Mouse (Mus musculus): ENCODE measurements at regions not wholly inside any gene's neighbourhood (a gene's known extent, or its start where the extent isn't known, plus 50 kb on each side); places are given as distances from the start of the nearest gene placed in this dataset.

DNA sequence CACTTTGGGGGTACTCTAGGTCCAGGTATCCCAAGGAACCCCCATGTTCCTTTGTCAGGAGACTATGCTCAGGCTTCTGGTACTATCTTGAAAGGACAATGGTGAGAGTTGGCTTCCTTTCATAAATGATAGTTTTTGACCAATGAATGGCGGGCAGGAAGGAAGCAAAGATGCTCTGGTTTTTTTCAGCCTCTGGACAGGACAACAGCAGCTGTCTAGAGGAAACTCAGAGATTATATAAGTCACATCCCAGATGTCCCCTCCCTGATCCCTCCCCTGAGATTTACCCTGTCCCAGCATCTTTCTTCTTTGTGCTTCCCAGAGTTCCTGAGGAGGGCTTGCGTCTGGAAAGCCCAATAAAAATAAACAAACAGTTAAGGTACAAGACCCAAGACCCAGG lies 282.7 kb downstream of the Cd83 start:
- H3K4me3 ChIP-seq: no peak overlapping the region
- no peak overlapping the region for H3K9ac ChIP-seq
- WGBS: 59% methylated on average over 2 of the region's 2 CpGs
- H3K4me1 ChIP-seq: peaks cover 14% of the 10 kb centered on the region
- no peak for ATAC-seq (ENCODE audit: low FRiP score, low read depth)
- H3K4me2 ChIP-seq (replicated peaks): no peak overlapping the region
- H3K36me3 ChIP-seq: no peaks in the 10 kb centered on the region
- no peaks in the 10 kb centered on the region for H3K9me3 ChIP-seq
- peaks cover 5% of the 10 kb centered on the region; the same call in 1 of the 2 replicates for H3K27me3 ChIP-seq
- H3K27ac ChIP-seq: no peak overlapping the region

DNA sequence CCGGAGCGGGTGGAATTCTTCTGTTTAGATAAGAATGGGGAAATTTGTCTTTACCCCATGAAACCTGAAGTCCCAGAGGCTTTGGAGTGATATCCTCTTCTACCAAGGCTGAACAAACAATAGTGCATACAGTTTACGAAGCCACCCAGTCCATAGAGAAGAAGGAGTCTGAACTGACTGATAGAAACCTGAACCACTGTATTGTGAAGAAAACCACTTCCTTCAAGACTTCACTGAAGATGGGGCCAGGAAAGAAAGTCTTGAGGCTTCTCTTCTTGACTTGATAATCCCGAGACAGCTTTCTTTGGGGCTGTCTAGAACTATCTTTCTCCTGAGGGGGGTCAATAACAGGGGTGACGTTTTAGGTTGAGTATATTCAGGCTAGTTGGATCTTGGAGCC lies 284.4 kb downstream of the Cd83 start:
- 93% methylated on average over 5 of the region's 5 CpGs for WGBS
- ATAC-seq (ENCODE audit: low FRiP score, low read depth): no peak
- Histone ChIP-seq H3K9ac (no peak overlapping the region), H3K4me1 (peaks cover 11% of the 10 kb centered on the region), H3K36me3 (no peaks in the 10 kb centered on the region), H3K4me2 (replicated peaks) (no peak overlapping the region), H3K27ac (no peak overlapping the region), H3K27me3 (peaks cover 5% of the 10 kb centered on the region; the same call in 1 of the 2 replicates), H3K9me3 (no peaks in the 10 kb centered on the region), H3K4me3 (no peak overlapping the region)

DNA sequence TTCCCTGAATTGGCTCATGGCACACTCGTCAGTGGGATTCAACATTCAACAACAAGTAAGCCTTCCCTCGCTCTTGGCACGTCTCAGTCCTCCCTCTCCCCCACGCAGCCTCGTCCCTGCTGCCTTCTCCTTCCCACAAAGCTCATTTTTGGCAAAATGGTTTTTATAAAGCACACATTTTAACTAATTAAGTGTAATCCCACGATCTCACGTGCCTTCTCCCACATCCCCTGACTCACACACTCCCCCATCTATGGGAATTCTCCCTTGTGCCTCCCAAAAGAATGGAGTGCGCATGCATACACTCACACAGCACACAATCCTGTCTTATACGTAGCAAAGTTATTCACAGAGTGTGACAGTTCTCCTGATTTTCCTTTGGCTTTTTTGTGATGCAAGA lies 288.5 kb downstream of the Cd83 start:
- Histone ChIP-seq H3K27ac (no peak overlapping the region), H3K9me3 (no peaks in the 10 kb centered on the region), H3K4me2 (replicated peaks) (no peak overlapping the region), H3K4me1 (0 out of 2 replicates have a peak, but pooled peaks cover 5% of the 10 kb centered on the region), H3K4me3 (no peak overlapping the region), H3K9ac (no peak overlapping the region), H3K36me3 (no peaks in the 10 kb centered on the region), H3K27me3 (no peaks in the 10 kb centered on the region)
- no peak for ATAC-seq (ENCODE audit: low FRiP score, low read depth)
- WGBS: 75% methylated on average over 9 of the region's 9 CpGs

DNA sequence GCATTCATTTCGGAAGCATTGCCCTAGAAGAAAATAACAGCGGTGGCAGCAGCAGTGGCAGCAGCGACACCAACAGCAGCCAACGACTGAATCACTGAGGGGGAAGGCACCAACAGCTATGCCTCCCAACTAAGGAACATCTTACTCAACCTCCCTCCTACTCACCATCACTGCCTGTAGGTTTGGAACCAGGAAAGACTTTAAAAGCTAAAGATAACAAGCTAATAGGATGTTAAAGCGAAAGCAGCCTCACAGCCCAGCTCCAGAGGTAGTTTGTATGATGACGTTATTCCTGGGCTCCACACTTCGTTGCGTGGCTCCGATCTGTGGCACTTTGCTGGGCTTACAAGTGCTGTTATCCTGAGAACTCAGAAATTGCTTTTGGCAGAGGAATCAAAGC lies 289.6 kb downstream of the Cd83 start:
- Histone ChIP-seq H3K9me3 (0 out of 2 replicates have a peak, but pooled peaks cover 4% of the 10 kb centered on the region), H3K4me3 (no peak overlapping the region), H3K4me2 (replicated peaks) (no peak overlapping the region), H3K27me3 (no peaks in the 10 kb centered on the region), H3K9ac (no peak overlapping the region), H3K27ac (no peak overlapping the region), H3K36me3 (no peaks in the 10 kb centered on the region), H3K4me1 (0 out of 2 replicates have a peak, but pooled peaks cover 5% of the 10 kb centered on the region)
- no peak for ATAC-seq (ENCODE audit: low FRiP score, low read depth)
- WGBS: 84% methylated on average over 9 of the region's 9 CpGs

DNA sequence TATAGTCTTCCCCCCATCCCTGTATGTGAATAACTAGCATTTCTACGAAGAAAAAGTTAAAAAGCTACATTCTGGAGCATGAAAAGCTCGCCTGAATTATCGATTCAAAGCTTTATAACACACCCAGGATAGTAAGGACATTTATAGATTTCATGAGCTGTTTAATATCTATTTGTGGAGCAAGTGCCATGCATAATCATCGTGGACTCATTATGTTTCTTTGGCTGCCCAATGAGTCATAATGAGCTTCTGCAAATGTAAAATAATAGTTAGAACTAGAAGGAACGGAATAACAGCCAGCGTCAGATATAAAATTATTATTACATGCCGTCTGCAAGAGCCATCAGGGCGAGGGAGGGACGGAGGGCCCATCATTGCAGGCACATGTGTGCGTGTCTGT lies 292.4 kb downstream of the Cd83 start:
- Histone ChIP-seq H3K4me1 (0 out of 2 replicates have a peak, but pooled peaks cover 5% of the 10 kb centered on the region), H3K27me3 (no peaks in the 10 kb centered on the region), H3K36me3 (no peaks in the 10 kb centered on the region), H3K27ac (no peak overlapping the region), H3K9ac (no peak overlapping the region), H3K4me3 (no peak overlapping the region), H3K4me2 (replicated peaks) (no peak overlapping the region), H3K9me3 (0 out of 2 replicates have a peak, but pooled peaks cover 4% of the 10 kb centered on the region)
- WGBS: 82% methylated on average over 10 of the region's 10 CpGs
- no peak for ATAC-seq (ENCODE audit: low FRiP score, low read depth)

DNA sequence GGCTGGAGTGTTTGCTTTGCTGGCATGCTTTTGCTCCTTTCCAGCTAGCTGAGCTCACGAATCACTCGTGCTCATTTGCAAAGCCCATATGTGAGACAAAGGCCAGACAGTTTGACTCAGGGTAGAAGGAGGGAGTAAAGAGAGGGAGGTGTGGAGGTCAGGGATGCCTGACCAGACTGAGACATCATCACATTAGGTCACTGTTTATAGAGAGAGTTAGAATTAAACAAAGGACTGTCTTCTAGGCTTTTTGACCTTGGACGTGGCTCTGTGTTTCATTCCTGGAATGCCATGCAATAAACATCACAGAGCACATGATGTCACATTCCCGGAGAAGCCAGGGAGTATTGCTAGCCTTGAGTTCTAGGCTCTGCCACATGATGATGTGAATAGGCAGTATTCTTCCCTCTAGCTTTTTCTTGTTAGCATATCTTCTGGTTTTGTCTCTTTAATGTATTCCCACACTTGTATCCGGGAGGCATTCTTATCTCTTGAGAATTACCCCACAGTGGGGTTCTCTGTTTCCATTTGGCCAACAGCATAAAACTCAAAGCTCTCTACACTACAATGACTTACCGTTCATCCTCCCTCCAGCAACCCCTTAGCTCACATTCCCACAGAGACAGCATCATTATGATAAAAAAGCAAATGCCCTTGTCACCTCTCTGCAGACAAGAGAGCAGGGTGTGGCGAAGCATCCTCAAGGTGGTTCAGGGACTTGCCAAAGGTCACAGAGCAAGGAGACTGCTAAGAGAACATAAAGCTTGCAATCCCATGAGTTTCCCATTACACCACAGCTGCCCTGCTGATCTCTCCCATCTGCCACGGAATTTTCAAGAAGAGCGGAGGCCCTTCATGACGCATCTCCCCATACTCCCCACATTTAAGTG lies 301.3 kb downstream of the Cd83 start:
- no peak overlapping the region for H3K27ac ChIP-seq
- H3K9me3 ChIP-seq: no peaks in the 10 kb centered on the region
- no peaks in the 10 kb centered on the region for H3K4me1 ChIP-seq
- H3K4me3 ChIP-seq: no peak overlapping the region
- H3K27me3 ChIP-seq: no peaks in the 10 kb centered on the region
- H3K4me2 ChIP-seq (replicated peaks): no peak overlapping the region
- ATAC-seq (ENCODE audit: low FRiP score, low read depth): no peak
- H3K36me3 ChIP-seq: no peaks in the 10 kb centered on the region
- H3K9ac ChIP-seq: no peak overlapping the region
- 57% methylated on average over 10 of the region's 10 CpGs for WGBS

DNA sequence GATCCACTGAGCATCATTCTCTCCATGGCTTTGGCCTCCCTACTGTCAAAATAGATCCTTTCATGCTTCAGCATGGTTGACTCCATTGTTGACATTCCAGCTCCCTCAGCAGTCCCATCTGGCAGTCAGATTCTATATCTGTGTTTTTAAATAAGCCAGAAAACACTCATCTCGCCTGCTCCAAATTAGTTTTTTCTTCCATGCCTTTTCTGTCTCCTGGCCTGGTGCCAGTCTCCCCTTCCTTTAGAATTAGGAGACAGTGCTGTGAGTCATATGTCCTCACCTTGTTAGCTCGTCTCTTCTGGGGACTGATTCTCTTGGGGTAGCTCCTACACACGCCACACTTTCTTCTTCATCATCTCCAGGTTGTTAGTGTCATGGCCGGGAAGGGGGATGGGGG lies 302.2 kb downstream of the Cd83 start:
- H3K9me3 ChIP-seq: no peaks in the 10 kb centered on the region
- ATAC-seq (ENCODE audit: low FRiP score, low read depth): no peak
- H3K27me3 ChIP-seq: no peaks in the 10 kb centered on the region
- no peaks in the 10 kb centered on the region for H3K36me3 ChIP-seq
- H3K4me2 ChIP-seq (replicated peaks): no peak overlapping the region
- 52% methylated on average over 4 of the region's 4 CpGs for WGBS
- H3K4me3 ChIP-seq: no peak overlapping the region
- H3K9ac ChIP-seq: no peak overlapping the region
- H3K4me1 ChIP-seq: no peaks in the 10 kb centered on the region
- no peak overlapping the region for H3K27ac ChIP-seq

DNA sequence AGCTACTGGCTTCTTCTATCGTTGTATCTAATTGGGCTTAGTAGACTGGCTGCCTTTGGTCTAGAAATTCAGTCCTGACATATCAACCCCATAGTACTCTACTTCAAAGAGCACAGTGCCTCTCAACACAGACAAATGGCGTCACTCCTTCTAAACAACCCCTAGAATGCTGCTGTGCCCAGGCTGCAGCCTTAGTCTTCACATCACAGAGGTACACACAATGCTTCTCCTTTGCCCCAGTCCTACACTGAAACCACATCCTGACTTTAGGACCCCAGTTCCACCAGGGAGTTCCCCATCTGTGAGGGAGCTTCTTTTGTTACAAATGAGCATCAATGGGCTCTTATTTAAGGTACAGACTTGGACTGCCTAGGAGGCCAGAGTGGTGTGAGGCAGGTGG lies 312.6 kb downstream of the Cd83 start:
- Histone ChIP-seq H3K9me3 (0 out of 2 replicates have a peak, but pooled peaks cover 7% of the 10 kb centered on the region), H3K36me3 (no peaks in the 10 kb centered on the region), H3K27ac (no peak overlapping the region), H3K9ac (no peak overlapping the region), H3K4me3 (no peak overlapping the region), H3K4me2 (replicated peaks) (no peak overlapping the region), H3K27me3 (peaks cover 24% of the 10 kb centered on the region), H3K4me1 (peaks cover 21% of the 10 kb centered on the region)
- no peak for ATAC-seq (ENCODE audit: low FRiP score, low read depth)
- 69% methylated on average over 2 of the region's 2 CpGs for WGBS

DNA sequence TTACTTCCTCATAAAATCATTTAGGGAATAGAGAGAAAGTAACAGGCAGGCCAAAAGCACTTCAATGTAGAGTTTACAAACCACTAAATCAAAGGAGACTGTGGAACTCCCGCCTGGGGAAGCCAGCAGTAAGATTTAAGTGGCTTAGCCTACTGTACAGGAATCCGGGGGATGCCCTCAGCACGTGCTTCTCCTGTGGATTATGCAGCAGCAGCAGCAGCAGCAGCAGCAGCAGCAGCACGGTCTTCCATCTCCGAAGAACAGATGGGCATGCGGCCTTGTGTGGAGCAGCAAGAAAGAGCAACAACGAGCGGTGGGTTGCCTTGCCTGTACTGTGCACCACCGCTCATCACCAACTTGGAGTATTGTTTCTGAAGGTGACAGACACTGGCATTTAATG lies 314.9 kb downstream of the Cd83 start:
- no peaks in the 10 kb centered on the region for H3K9me3 ChIP-seq
- H3K27me3 ChIP-seq: peaks cover 26% of the 10 kb centered on the region
- WGBS: 38% methylated on average over 9 of the region's 9 CpGs
- ATAC-seq (ENCODE audit: low FRiP score, low read depth): no peak
- no peaks in the 10 kb centered on the region for H3K36me3 ChIP-seq
- H3K4me3 ChIP-seq: no peak overlapping the region
- H3K9ac ChIP-seq: no peak overlapping the region
- peaks cover 21% of the 10 kb centered on the region for H3K4me1 ChIP-seq
- no peak overlapping the region for H3K27ac ChIP-seq
- no peak overlapping the region for H3K4me2 ChIP-seq (replicated peaks)

DNA sequence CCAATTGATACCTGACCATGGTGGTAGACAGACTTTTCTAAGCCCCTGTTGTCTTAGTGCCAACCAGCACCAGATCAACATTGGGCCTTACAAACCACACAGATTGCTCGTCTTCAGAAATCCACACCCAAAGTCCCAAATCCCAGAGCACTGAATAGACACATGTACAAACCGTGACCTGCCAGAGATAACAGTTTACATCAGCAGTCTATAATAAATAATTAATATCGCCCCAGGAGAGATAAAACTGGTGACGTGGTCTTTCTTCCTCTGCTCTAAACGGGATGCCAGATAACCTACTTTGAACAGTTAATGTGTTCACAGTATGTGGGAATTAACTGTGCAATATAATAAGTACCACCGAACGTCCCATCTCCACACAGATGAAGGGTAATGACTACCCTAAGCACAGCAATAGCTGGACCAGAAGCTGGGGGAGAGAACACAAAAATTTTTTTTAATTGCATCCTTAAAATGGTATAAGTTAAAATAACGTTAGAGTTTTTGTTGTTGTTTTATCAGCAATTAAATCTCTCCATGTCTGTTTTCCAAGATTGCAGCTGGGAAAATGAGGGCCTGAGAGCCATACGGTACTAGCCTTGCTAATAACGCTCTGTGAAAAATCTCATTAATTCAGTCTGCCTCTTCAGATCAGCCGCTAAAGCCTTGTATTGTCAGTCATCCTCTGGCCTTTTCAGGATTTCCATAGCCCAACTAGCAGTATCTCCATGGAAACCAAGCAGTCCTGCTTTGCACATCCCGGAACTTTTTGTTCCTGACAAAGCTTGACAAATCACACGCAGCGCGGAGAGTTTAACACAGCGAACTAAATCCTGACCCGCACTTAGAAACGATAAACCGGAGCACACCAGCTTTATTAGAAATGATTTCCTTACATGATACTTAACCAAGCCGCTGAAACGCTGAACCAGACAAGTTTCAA lies 315.8 kb downstream of the Cd83 start:
- Histone ChIP-seq H3K36me3 (no peaks in the 10 kb centered on the region), H3K4me1 (peaks cover 21% of the 10 kb centered on the region), H3K4me2 (replicated peaks) (peak overlapping the region; percentile 49), H3K4me3 (peak overlapping the region; percentile 3), H3K27me3 (peaks cover 27% of the 10 kb centered on the region), H3K9ac (no peak overlapping the region), H3K9me3 (no peaks in the 10 kb centered on the region), H3K27ac (no peak overlapping the region)
- WGBS: 17% methylated on average over 21 of the region's 21 CpGs
- ATAC-seq (ENCODE audit: low FRiP score, low read depth): no peak

DNA sequence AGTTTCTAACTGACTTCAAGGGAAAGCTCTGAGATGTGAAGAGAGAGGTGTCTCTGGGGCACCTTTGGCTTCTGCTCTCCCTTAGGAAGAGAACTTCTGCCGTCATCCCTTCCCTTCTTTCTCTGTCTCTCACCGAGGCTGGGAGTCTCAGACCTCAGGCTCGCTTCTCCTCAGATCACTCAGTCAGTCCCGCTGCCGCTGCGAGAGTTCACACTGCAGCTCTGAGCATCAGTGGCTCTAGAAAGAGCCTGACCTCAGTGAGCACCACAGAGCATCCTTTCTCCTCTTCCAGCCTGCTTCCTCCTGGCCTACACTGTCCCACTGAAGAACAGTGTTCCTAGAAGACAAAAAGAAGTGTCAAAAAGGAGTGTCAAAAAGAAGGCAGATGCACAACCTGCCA lies 316.6 kb downstream of the Cd83 start:
- WGBS: 17% methylated on average over 6 of the region's 6 CpGs
- Histone ChIP-seq H3K27ac (no peak overlapping the region), H3K4me1 (peaks cover 21% of the 10 kb centered on the region), H3K27me3 (peaks cover 31% of the 10 kb centered on the region), H3K4me3 (peak overlapping the region; percentile 3), H3K4me2 (replicated peaks) (peak overlapping the region; percentile 49), H3K36me3 (no peaks in the 10 kb centered on the region), H3K9me3 (no peaks in the 10 kb centered on the region), H3K9ac (no peak overlapping the region)
- no peak for ATAC-seq (ENCODE audit: low FRiP score, low read depth)

DNA sequence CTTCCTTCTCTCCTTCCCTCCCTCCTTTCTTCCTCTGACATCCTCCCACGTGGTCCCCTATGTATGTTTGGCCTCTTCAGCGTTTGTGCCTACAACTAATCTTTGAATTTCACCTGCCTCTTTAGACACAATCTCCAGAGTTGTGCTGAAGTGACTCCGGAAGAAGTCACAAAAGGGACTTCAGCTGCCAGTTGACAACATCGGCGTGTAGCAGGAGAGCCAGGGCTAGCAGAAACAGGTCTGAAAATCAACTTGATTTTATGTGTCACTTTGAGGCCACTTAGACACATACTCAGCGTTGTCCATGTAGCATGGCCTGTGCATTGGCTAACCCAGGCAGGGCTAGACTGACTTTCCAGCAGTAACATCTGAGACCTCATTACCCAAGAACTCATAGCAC lies 317.2 kb downstream of the Cd83 start:
- Histone ChIP-seq H3K36me3 (no peaks in the 10 kb centered on the region), H3K27me3 (peaks cover 31% of the 10 kb centered on the region), H3K4me2 (replicated peaks) (no peak overlapping the region), H3K9ac (no peak overlapping the region), H3K27ac (no peak overlapping the region), H3K4me3 (no peak overlapping the region), H3K9me3 (no peaks in the 10 kb centered on the region), H3K4me1 (peaks cover 21% of the 10 kb centered on the region)
- ATAC-seq (ENCODE audit: low FRiP score, low read depth): no peak
- 83% methylated on average over 6 of the region's 6 CpGs for WGBS
